Mouse (Mus musculus): ENCODE data around the gene Sorcs1.

DNA sequence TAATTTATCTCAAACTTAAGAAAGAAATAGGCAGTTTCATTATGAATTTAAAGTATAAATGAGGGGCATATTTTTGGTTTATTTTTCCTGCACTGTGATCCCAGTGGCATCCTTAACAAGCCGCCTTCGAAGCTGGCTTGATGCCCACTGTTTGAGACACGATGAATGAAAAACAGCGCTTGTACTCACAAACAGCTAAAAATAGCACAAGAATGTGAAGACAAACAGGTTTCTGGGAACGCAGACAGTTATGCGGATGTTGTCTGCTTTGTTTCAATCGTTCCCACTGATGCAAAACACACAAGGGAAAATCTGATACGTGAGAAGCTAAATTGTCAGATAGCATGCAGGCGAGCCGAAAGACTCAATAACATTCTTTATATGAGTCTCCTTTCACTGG lies 303.7 kb downstream of the Sorcs1 start:
- TF ChIP-seq CTCF (IDR thresholded peaks at IDR 0.05; ENCODE audit: low read depth, low read length) (no peak), POLR2A (IDR thresholded peaks at IDR 0.05; ENCODE audit: insufficient read depth, low read length) (no peak), EP300 (IDR thresholded peaks at IDR 0.05; ENCODE audit: insufficient read depth, low read depth, low read length) (no peak)
